Mouse (Mus musculus): ENCODE measurements around the gene Gria1. TPM values are rescaled to one million over a fixed set of nuclear protein-coding genes. Genes with fewer than 3 reads are reported as not detected.

Gria1 gene
- polyA plus RNA-seq, 1 experiment from 2014 or later = 0.33 TPM

DNA sequence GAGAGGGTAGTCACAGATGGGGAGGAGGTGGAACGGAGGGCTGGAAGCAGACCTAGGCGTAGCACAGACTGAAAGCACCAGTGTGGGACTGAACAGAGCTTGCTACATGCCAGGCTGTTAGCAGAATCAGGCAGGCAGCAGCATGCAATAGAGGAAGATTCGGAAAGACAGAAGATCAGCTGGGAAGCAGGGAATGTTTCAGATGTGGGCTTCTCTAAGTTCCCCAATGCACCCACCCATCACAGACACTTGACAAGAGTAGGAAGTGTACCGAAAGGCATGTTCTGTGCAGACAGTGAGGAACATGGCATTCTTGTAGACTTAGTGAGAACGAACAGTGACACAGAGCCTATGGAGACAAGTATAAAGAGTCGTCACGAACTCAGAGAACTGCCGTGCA is 260.5 kb downstream of the Gria1 start:
- Histone ChIP-seq H3K4me3 (no peak overlapping the region), H3K9me3 (no peaks in the 10 kb centered on the region), H3K36me3 (replicated peaks) (no peaks in the 10 kb centered on the region), H3K27me3 (ENCODE audit: poor library complexity, severe bottlenecking) (no peaks in the 10 kb centered on the region), H3K27ac (no peak overlapping the region), H3K4me1 (no peaks in the 10 kb centered on the region)
- WGBS = 89% methylated on average over 8 of the region's 8 CpGs
- no peak for DNase-seq (ENCODE audit: extremely low spot score, low spot score)

DNA sequence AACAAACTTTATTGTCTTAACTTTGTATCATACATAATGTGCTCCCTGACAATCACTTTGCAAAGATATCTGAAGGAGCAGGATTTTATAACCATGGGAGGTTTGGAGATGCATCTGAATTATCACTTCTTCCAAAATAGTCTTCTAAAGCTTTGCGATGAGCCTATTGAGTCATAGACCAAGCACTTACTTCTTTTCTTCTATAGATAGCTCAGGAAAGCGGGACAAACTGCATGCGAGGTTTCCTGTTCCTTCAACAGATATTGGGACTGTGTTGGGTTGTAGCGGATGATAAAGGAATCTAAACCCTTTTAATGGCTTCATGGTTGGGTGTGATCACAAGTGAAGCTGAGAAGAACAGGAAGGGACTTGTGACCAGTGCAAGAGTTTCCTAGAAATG is 263.5 kb downstream of the Gria1 start:
- Histone ChIP-seq H3K4me1 (no peaks in the 10 kb centered on the region), H3K36me3 (replicated peaks) (no peaks in the 10 kb centered on the region), H3K9me3 (no peaks in the 10 kb centered on the region), H3K27ac (no peak overlapping the region), H3K27me3 (ENCODE audit: poor library complexity, severe bottlenecking) (no peaks in the 10 kb centered on the region), H3K4me3 (no peak overlapping the region)
- 97% methylated on average over 4 of the region's 4 CpGs for WGBS
- DNase-seq (ENCODE audit: extremely low spot score, low spot score) = no peak

DNA sequence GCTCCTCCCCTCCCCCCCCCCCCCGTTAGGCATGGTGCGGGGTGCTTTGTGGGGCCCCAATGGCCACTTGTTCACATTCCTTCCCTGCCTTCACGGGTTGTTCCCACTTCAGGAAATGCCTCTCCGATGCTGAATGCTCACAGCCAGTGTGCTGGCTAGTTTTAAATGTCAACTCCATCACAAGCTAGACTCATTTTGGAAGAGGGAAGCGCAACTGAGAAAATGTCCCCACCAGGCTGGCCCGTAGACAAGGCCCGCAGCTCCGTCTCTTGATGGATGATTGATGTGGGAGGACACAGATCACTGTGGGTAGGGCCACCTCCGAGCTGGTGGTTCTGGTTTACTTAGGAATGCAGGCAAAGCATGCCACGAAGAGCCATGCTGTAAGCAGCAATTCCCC is 266.9 kb downstream of the Gria1 start:
- H3K4me3 ChIP-seq = no peak overlapping the region
- H3K4me1 ChIP-seq = no peaks in the 10 kb centered on the region
- H3K9me3 ChIP-seq = no peaks in the 10 kb centered on the region
- no peaks in the 10 kb centered on the region for H3K36me3 ChIP-seq (replicated peaks)
- 73% methylated on average over 10 of the region's 10 CpGs for WGBS
- DNase-seq (ENCODE audit: extremely low spot score, low spot score) = no peak
- H3K27ac ChIP-seq = no peak overlapping the region
- no peaks in the 10 kb centered on the region for H3K27me3 ChIP-seq (ENCODE audit: poor library complexity, severe bottlenecking)

DNA sequence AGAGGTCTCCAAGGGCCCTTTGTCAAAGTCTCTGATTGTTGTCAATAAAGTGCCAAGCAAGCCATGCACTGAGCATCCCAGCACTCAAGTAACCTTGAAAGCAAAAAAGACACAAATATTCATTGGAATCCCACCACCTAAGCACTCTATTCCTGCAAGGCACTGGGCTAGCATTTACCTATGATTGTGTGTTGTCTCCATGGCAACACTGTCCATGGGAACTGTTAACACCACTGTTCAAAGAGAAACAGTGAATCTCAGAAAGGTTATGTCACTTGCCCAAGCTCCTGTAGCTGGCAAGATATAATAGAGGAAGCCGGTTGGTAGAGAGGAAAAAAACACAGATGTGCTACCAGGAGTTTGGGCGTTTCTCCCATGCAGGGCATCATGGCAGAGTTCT is 274.9 kb downstream of the Gria1 start:
- H3K27me3 ChIP-seq (ENCODE audit: poor library complexity, severe bottlenecking) = no peaks in the 10 kb centered on the region
- DNase-seq (ENCODE audit: extremely low spot score, low spot score) = no peak
- no peaks in the 10 kb centered on the region for H3K36me3 ChIP-seq (replicated peaks)
- H3K4me3 ChIP-seq = no peak overlapping the region
- H3K9me3 ChIP-seq = no peaks in the 10 kb centered on the region
- H3K4me1 ChIP-seq = no peaks in the 10 kb centered on the region
- WGBS = 97% methylated on average over 2 of the region's 2 CpGs
- no peak overlapping the region for H3K27ac ChIP-seq

DNA sequence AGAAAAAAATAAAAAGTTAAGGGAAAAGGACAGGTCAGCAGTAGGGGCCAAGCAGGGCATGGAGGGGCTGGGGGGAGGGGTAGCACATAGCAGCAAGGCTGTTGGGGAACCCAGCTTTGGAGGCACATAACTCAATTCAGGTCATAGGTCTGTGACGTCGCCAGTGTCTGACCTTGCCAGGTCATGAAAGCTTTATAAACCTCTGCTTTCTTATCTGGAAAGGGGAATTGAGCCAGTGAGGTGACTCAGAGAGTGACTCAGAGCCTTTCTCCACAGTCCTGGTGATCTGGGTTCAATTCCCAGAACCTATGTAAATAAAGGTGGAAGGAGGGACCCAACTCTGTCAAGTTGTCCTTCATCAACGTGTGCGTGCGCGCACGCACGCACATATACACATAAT is 286.2 kb downstream of the Gria1 start:
- WGBS = 95% methylated on average over 8 of the region's 8 CpGs
- Histone ChIP-seq H3K27ac (peak overlapping the region; percentile 74), H3K36me3 (replicated peaks) (no peaks in the 10 kb centered on the region), H3K9me3 (no peaks in the 10 kb centered on the region), H3K4me1 (peaks cover 17% of the 10 kb centered on the region), H3K4me3 (no peak overlapping the region), H3K27me3 (ENCODE audit: poor library complexity, severe bottlenecking) (no peaks in the 10 kb centered on the region)
- DNase-seq (ENCODE audit: extremely low spot score, low spot score) = no peak

DNA sequence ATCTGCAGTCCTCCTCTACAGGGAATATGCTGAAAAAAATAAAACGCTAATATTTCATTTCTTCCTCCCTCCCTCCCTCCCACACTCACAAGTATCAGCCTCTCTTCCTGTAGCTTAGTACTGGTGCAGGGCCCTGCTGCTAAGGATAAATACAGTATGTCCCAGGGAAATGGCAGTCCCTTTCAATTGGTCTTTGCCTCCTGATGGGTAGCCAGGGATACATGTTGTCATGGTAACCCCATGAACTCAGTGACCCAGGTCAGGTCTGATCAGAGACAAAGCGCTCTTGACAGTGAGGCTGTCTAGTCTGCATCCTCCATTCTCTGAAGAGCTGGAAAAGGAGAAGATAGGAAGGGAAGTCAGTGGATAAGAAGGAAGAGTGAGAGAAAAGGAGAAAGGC is 287.1 kb downstream of the Gria1 start:
- Histone ChIP-seq H3K27ac (peak overlapping the region; percentile 74), H3K27me3 (ENCODE audit: poor library complexity, severe bottlenecking) (no peaks in the 10 kb centered on the region), H3K4me1 (peaks cover 17% of the 10 kb centered on the region), H3K36me3 (replicated peaks) (no peaks in the 10 kb centered on the region), H3K9me3 (no peaks in the 10 kb centered on the region), H3K4me3 (no peak overlapping the region)
- WGBS = 35% methylated on average over 2 of the region's 2 CpGs
- DNase-seq (ENCODE audit: extremely low spot score, low spot score) = peak; percentile 52

DNA sequence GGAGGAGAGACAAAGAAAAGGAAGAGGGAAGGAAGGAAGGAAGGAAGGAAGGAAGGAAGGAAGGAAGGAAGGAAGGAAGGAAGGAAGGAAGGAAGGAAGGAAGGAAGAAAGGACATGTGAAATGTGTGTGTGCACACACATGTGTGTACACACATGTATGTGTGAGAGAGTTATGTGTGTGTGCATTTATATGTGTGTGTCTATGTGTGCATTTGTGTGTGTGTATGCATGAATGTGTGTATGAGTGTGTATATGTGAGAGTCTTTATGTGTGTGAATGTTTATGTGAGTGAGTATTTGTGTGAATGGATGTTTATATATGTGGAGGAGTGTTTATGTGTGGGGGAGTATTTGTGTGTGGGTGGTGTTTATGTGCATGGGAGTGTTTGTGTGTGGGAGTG is 287.5 kb downstream of the Gria1 start:
- Histone ChIP-seq H3K9me3 (no peaks in the 10 kb centered on the region), H3K27ac (peak overlapping the region; percentile 74), H3K4me3 (no peak overlapping the region), H3K36me3 (replicated peaks) (no peaks in the 10 kb centered on the region), H3K4me1 (peaks cover 17% of the 10 kb centered on the region), H3K27me3 (ENCODE audit: poor library complexity, severe bottlenecking) (no peaks in the 10 kb centered on the region)
- no peak for DNase-seq (ENCODE audit: extremely low spot score, low spot score)

DNA sequence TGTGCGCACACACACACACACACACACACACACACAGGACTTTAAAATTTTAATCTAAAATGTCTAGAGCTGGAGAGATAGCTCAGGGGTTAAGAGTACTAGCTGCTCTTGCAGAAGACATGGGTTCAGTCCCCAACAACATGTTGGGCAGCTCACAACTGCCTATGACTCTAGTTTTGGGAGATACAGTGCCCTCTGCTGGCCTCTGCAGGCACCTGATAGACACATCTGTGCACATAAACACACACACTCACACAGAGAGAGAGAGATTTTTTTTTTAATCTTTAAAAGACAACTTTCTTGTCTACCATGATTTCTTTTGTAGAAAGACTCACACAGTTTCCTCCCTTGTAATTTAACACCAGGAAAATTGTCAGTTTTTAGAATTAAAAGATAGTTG is 292.4 kb downstream of the Gria1 start:
- Histone ChIP-seq H3K4me3 (no peak overlapping the region), H3K36me3 (replicated peaks) (no peaks in the 10 kb centered on the region), H3K27me3 (ENCODE audit: poor library complexity, severe bottlenecking) (no peaks in the 10 kb centered on the region), H3K27ac (no peak overlapping the region), H3K9me3 (no peaks in the 10 kb centered on the region), H3K4me1 (peaks cover 4% of the 10 kb centered on the region)
- no peak for DNase-seq (ENCODE audit: extremely low spot score, low spot score)
- WGBS = 90% methylated on average over 1 of the region's 1 CpGs

DNA sequence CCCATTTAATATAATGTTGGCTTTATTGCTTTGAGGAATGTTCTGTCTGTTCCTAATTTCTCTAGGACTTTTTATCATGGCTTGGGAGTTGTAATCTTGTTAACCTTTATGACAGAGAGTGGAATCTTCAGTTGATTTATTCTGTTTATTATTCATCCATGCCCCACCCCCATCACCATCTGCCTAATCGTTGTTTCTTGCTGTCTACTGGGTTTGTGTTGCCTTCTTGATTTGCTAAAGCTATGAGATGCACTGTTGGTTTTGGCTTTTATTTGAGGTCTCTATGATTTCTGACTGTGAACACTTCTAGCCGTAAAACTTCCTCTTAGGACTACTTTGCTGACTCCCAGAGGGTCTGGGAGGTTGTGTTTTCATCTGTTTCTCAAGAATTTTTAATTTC is 294.9 kb downstream of the Gria1 start:
- WGBS = 89% methylated on average over 2 of the region's 2 CpGs
- Histone ChIP-seq H3K36me3 (replicated peaks) (no peaks in the 10 kb centered on the region), H3K4me3 (no peak overlapping the region), H3K4me1 (no peaks in the 10 kb centered on the region), H3K9me3 (no peaks in the 10 kb centered on the region), H3K27ac (no peak overlapping the region), H3K27me3 (ENCODE audit: poor library complexity, severe bottlenecking) (no peaks in the 10 kb centered on the region)
- no peak for DNase-seq (ENCODE audit: extremely low spot score, low spot score)

DNA sequence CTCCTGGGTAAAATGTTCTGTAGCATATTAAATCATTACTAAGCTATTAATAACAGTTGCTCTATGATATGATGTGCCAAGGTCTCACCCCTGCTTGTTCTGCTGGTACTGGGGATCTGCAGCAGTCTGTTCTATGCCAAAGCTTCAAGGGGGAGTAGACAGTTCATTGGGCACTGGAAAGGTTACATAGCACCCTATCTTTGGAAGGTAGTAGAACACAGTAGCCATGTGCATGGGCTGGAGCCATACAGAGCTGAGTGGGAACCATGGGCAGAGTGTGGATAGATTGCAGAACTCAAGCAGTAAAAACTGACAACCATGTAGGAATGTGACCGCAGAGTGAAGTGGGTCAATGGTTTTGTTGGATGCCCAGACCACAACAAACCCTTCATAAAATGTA is 295.7 kb downstream of the Gria1 start:
- H3K4me3 ChIP-seq = no peak overlapping the region
- no peak overlapping the region for H3K27ac ChIP-seq
- H3K4me1 ChIP-seq = no peaks in the 10 kb centered on the region
- H3K36me3 ChIP-seq (replicated peaks) = no peaks in the 10 kb centered on the region
- H3K9me3 ChIP-seq = no peaks in the 10 kb centered on the region
- DNase-seq (ENCODE audit: extremely low spot score, low spot score) = no peak
- 96% methylated on average over 1 of the region's 1 CpGs for WGBS
- H3K27me3 ChIP-seq (ENCODE audit: poor library complexity, severe bottlenecking) = no peaks in the 10 kb centered on the region

DNA sequence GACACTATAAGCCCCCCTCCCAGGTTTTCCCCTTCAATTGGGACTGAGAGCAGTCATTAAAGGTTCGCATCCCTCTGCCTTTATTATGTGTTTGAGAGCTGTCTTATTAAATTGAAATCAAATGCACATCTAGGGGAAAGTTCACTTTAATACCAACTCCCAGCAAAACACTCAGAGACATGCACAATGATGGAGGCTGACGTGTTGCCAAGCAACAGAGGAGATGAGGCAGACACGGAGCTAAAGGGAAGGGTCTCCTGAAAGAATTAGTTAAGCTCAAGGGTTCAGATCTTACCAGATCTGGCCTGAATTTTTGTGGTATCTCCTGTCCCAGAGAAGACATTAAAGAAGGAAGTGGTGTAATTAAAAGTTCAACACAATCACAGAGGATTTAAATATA is 305.9 kb downstream of the Gria1 start:
- WGBS = 78% methylated on average over 3 of the region's 3 CpGs
- Histone ChIP-seq H3K27me3 (ENCODE audit: poor library complexity, severe bottlenecking) (no peaks in the 10 kb centered on the region), H3K36me3 (replicated peaks) (no peaks in the 10 kb centered on the region), H3K4me3 (no peak overlapping the region), H3K4me1 (no peaks in the 10 kb centered on the region), H3K27ac (no peak overlapping the region), H3K9me3 (no peaks in the 10 kb centered on the region)
- no peak for DNase-seq (ENCODE audit: extremely low spot score, low spot score)

DNA sequence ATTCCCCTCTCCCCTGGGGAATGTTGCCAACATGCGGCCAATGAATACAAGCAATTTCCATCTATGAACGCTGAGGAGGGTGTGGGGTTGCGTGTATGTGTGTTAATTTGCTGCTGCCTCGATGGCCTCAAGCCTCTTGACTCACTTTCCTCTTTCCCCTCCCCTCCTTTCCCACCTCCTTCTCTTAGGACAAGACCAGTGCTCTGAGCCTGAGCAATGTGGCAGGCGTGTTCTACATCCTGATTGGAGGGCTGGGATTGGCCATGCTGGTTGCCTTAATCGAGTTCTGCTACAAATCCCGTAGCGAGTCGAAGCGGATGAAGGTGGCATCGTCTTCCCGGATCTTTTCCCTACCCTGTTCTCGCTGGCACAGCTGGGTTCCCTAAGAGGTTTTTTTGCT is 306.3 kb downstream of the Gria1 start:
- no peak overlapping the region for H3K27ac ChIP-seq
- H3K4me3 ChIP-seq = no peak overlapping the region
- H3K9me3 ChIP-seq = no peaks in the 10 kb centered on the region
- H3K4me1 ChIP-seq = peaks cover 3% of the 10 kb centered on the region; the same call in 1 of the 2 replicates
- no peaks in the 10 kb centered on the region for H3K36me3 ChIP-seq (replicated peaks)
- WGBS = 89% methylated on average over 13 of the region's 13 CpGs
- DNase-seq (ENCODE audit: extremely low spot score, low spot score) = no peak
- no peaks in the 10 kb centered on the region for H3K27me3 ChIP-seq (ENCODE audit: poor library complexity, severe bottlenecking)

DNA sequence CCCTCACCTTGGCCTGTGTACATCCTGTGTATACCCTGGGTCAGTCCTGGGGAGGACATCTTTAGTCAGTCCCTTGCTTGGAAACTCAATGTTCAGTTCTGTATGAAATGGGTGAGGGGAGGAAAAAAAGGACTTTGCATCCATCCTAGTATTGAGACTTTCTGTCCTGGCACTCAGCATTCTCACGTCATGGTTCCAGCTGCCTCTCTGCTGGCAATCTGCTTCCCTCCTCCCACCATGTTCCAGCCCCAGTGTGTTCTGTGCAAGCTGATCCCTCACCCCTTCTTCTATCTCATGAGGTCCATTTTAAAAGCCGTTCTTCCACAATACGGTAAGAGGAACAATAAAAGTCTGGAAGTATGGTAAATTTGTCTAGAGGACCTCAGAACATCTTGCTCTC is 308.2 kb downstream of the Gria1 start:
- WGBS = 89% methylated on average over 3 of the region's 3 CpGs
- Histone ChIP-seq H3K36me3 (replicated peaks) (no peaks in the 10 kb centered on the region), H3K9me3 (no peaks in the 10 kb centered on the region), H3K27ac (no peak overlapping the region), H3K4me1 (peaks cover 5% of the 10 kb centered on the region; the same call in 1 of the 2 replicates), H3K27me3 (ENCODE audit: poor library complexity, severe bottlenecking) (no peaks in the 10 kb centered on the region), H3K4me3 (no peak overlapping the region)
- no peak for DNase-seq (ENCODE audit: extremely low spot score, low spot score)

DNA sequence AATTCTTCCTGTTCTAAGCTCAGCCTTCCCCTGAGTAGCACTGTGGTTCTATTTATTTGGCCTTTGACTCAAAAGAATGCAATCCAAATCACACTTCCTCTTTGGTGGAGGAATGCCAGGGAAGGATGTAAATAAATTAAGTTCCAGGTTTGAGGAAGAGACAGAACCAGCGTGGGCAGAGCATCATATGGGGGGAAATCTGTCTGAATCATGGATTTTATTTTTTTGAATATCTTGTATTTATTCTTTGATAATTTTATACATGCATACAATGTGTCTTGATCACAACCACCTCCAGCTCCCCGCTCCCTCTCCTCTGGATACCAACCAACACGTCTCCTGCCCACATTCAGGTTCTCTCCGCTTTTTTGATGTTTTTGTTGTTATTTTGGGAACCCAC is 312.9 kb downstream of the Gria1 start:
- WGBS = 82% methylated on average over 4 of the region's 4 CpGs
- Histone ChIP-seq H3K4me1 (peaks cover 5% of the 10 kb centered on the region; the same call in 1 of the 2 replicates), H3K4me3 (no peak overlapping the region), H3K27me3 (ENCODE audit: poor library complexity, severe bottlenecking) (no peaks in the 10 kb centered on the region), H3K36me3 (replicated peaks) (no peaks in the 10 kb centered on the region), H3K9me3 (no peaks in the 10 kb centered on the region), H3K27ac (no peak overlapping the region)
- DNase-seq (ENCODE audit: extremely low spot score, low spot score) = no peak
